Mouse (Mus musculus) brain, embryonic 14.5 days (tissue): ENCODE measurements at regions not wholly inside any gene's neighbourhood (a gene's known extent, or its start where the extent isn't known, plus 50 kb on each side); places are given as distances from the start of the nearest gene placed in this dataset.

ENCODE experiments used
- CTCF ChIP-seq: fragments of 200-500 bp; IDR thresholded peaks from 2 replicates; pipeline ENCODE4 v1.5.1; 2012; ENCODE audit warnings: inconsistent platforms, mild to moderate bottlenecking, moderate library complexity, borderline replicate concordance; ENCODE audit not compliant: insufficient read depth, insufficient read length; ENCODE audit errors: extremely low read depth
- POLR2A ChIP-seq: fragments of 200-500 bp; IDR thresholded peaks from 2 replicates; pipeline ENCODE4 v1.6.1; 2012; ENCODE audit warnings: mild to moderate bottlenecking, inconsistent platforms, borderline replicate concordance; ENCODE audit not compliant: poor library complexity, insufficient read depth, insufficient read length, severe bottlenecking; ENCODE audit errors: extremely low read depth

DNA sequence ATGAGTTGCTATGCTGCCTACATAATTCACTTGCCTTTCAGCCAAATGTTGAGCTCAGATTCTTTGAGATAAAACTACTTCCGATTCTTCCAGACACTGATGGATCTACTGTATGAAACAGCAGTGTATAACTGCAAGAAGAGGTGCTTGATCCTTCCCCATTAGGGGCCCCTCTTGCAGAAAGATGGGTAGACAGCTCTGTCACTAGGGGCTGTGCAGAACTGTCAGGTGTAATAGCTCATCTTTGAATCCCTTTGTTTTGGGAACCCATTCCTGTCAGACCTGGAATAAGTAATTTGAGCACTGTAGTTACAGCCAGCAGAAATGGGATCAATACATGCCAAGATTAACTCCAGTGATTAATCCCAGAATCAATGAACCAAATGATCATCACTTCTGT is 68.8 kb upstream of the Reg3g start:
- TF ChIP-seq CTCF (no peak), POLR2A (no peak)
